Mouse (Mus musculus) ES-Bruce4 (cell line): ENCODE data around the gene Akr1d1. TPM values are rescaled to one million over a fixed set of nuclear protein-coding genes. Genes with fewer than 3 reads are reported as not detected.

Source experiments
- H3K27ac ChIP-seq: 2 replicates; pipeline ENCODE4 v1.5.1; 2012; ENCODE audit warnings: low read length, inconsistent platforms; ENCODE audit not compliant: insufficient read depth
- H3K27me3 ChIP-seq: 2 replicates; pipeline ENCODE4 v1.6.1; 2012; ENCODE audit warnings: mild to moderate bottlenecking, low read length, inconsistent platforms; ENCODE audit not compliant: control insufficient read depth, poor library complexity, insufficient read depth, severe bottlenecking
- H3K36me3 ChIP-seq: 2 replicates; pipeline ENCODE4 v1.6.1; 2012; ENCODE audit warnings: inconsistent platforms, mild to moderate bottlenecking, low read length, moderate library complexity; ENCODE audit not compliant: control insufficient read depth, poor library complexity, insufficient read depth, severe bottlenecking
- H3K4me1 ChIP-seq: one replicate; pipeline ENCODE4 v1.8.1; 2011; ENCODE audit warnings: low read length; ENCODE audit not compliant: control insufficient read depth, insufficient read depth
- H3K4me3 ChIP-seq: 2 replicates; pipeline ENCODE4 v1.5.1; 2011; ENCODE audit warnings: low read depth, mild to moderate bottlenecking, low read length
- H3K9ac ChIP-seq: 2 replicates; pipeline ENCODE4 v1.6.1; 2012; ENCODE audit warnings: low read depth, mild to moderate bottlenecking, inconsistent platforms; ENCODE audit not compliant: poor library complexity, severe bottlenecking
- H3K9me3 ChIP-seq: replicated peaks from 2 replicates; pipeline ENCODE4 v1.6.1; 2012; ENCODE audit warnings: mild to moderate bottlenecking, low read length, inconsistent platforms; ENCODE audit not compliant: control insufficient read depth, poor library complexity, insufficient read depth, severe bottlenecking
- CTCF ChIP-seq: IDR thresholded peaks from one replicate; pipeline ENCODE4 v1.8.1; 2011; ENCODE audit warnings: low read depth, low read length
- EP300 ChIP-seq: IDR thresholded peaks from 2 replicates; pipeline ENCODE4 v1.6.1; 2011; ENCODE audit warnings: low read depth, low read length; ENCODE audit not compliant: insufficient read depth
- POLR2A ChIP-seq: IDR thresholded peaks from one replicate; pipeline ENCODE4 v1.8.1; 2011; ENCODE audit warnings: low read length; ENCODE audit not compliant: insufficient read depth
- polyA plus RNA-seq: library from polyadenylated mRNA; stranded (reverse); fragments of >200 nt; gene quantifications from 2 replicates; pipeline ENCODE4 v1.2.4, GENCODE M21; 2011; ENCODE audit warnings: low read depth; ENCODE audit not compliant: missing spikeins, insufficient read depth, insufficient read length

The Akr1d1 gene
- polyA plus RNA-seq, 1 experiment = not detected

GRCm38 (mm10) chr6:37532036-37532435 is 2.1 kb downstream of the Akr1d1 start:
- H3K9ac ChIP-seq = no peak overlapping the region
- H3K36me3 ChIP-seq = no peaks in the 10 kb centered on the region
- no peaks in the 10 kb centered on the region for H3K4me1 ChIP-seq
- no peak overlapping the region for H3K4me3 ChIP-seq
- TF ChIP-seq CTCF (no peak), POLR2A (no peak), EP300 (no peak)
- no peaks in the 10 kb centered on the region; the same call in 1 of the 2 replicates for H3K9me3 ChIP-seq
- H3K27me3 ChIP-seq = no peaks in the 10 kb centered on the region
- no peak overlapping the region for H3K27ac ChIP-seq

- H3K9ac ChIP-seq = no peak overlapping the region
- H3K4me1 ChIP-seq = no peaks in the 10 kb centered on the region
- no peaks in the 10 kb centered on the region for H3K36me3 ChIP-seq
- no peaks in the 10 kb centered on the region for H3K27me3 ChIP-seq
- no peak overlapping the region for H3K27ac ChIP-seq
- no peak overlapping the region for H3K4me3 ChIP-seq
- TF ChIP-seq CTCF (no peak), EP300 (no peak), POLR2A (no peak)
- no peaks in the 10 kb centered on the region; the same call in 1 of the 2 replicates for H3K9me3 ChIP-seq
Measured at GRCm38 (mm10) chr6:37536831-37537230, 6.9 kb downstream of the Akr1d1 start.

GRCm38 (mm10) chr6:37537801-37538200 is 7.8 kb downstream of the Akr1d1 start:
- H3K9me3 ChIP-seq = no peaks in the 10 kb centered on the region; the same call in 1 of the 2 replicates
- no peak overlapping the region for H3K27ac ChIP-seq
- H3K27me3 ChIP-seq = no peaks in the 10 kb centered on the region
- no peak overlapping the region for H3K9ac ChIP-seq
- TF ChIP-seq EP300 (no peak), POLR2A (no peak), CTCF (no peak)
- H3K4me3 ChIP-seq = no peak overlapping the region
- no peaks in the 10 kb centered on the region for H3K4me1 ChIP-seq
- H3K36me3 ChIP-seq = no peaks in the 10 kb centered on the region

GRCm38 (mm10) chr6:37538792-37539191 is 8.8 kb downstream of the Akr1d1 start:
- H3K4me1 ChIP-seq = no peaks in the 10 kb centered on the region
- H3K36me3 ChIP-seq = no peaks in the 10 kb centered on the region
- TF ChIP-seq EP300 (no peak), CTCF (no peak), POLR2A (no peak)
- no peaks in the 10 kb centered on the region; the same call in 1 of the 2 replicates for H3K9me3 ChIP-seq
- no peaks in the 10 kb centered on the region for H3K27me3 ChIP-seq
- no peak overlapping the region for H3K9ac ChIP-seq
- no peak overlapping the region for H3K27ac ChIP-seq
- no peak overlapping the region for H3K4me3 ChIP-seq

GRCm38 (mm10) chr6:37539403-37539802 is 9.4 kb downstream of the Akr1d1 start:
- Histone ChIP-seq H3K9ac (no peak overlapping the region), H3K36me3 (no peaks in the 10 kb centered on the region), H3K27me3 (no peaks in the 10 kb centered on the region), H3K4me1 (no peaks in the 10 kb centered on the region), H3K4me3 (no peak overlapping the region), H3K9me3 (no peaks in the 10 kb centered on the region; the same call in 1 of the 2 replicates), H3K27ac (no peak overlapping the region)
- TF ChIP-seq CTCF (no peak), EP300 (no peak), POLR2A (no peak)

- no peaks in the 10 kb centered on the region for H3K4me1 ChIP-seq
- no peaks in the 10 kb centered on the region for H3K27me3 ChIP-seq
- H3K27ac ChIP-seq = no peak overlapping the region
- H3K4me3 ChIP-seq = no peak overlapping the region
- no peaks in the 10 kb centered on the region; the same call in 1 of the 2 replicates for H3K9me3 ChIP-seq
- H3K9ac ChIP-seq = no peak overlapping the region
- H3K36me3 ChIP-seq = no peaks in the 10 kb centered on the region
- TF ChIP-seq EP300 = no peak
- TF ChIP-seq POLR2A = no peak
- TF ChIP-seq CTCF = no peak
Measured at GRCm38 (mm10) chr6:37540113-37540512, 10.1 kb downstream of the Akr1d1 start.
